Mouse (Mus musculus) heart, embryonic 14.5 days (tissue): ENCODE measurements around the gene Osmr. TPM values are rescaled to one million over a fixed set of nuclear protein-coding genes. Genes with fewer than 3 reads are reported as not detected.
A peak's percentile ranks its signal among the peaks of the same experiment; 100 is the strongest.

Experiments used
- ATAC-seq: fragments of 200-750 bp; cut with Nextera tagmentation; 2 replicates; pipeline ENCODE4 v1.8.0; 2017; ENCODE audit warnings: low read depth, moderate TSS enrichment; ENCODE audit not compliant: insufficient number of reproducible peaks, insufficient read depth, low FRiP score
- H3K27ac ChIP-seq, 2 experiments: fragments of 200-500 bp in 1 of 2; fragments of 300-500 bp in 1 of 2; sonication (generic) in 1 of 2; replicated peaks in 1 of 2; 2 replicates each; pipeline ENCODE4 v1.5.1; 2012 to 2014; ENCODE audit warnings: low read depth in 2 of 2, low read length in 2 of 2, control low read depth in 1 of 2, mild to moderate bottlenecking in 1 of 2, mixed read lengths in 1 of 2; ENCODE audit not compliant: control insufficient read depth in 1 of 2, insufficient read depth in 1 of 2
- H3K27me3 ChIP-seq: fragments of 300-500 bp; sonication (generic); 2 replicates; pipeline ENCODE4 v1.6.1; 2014; ENCODE audit warnings: mild to moderate bottlenecking, low read length, control low read depth; ENCODE audit not compliant: control insufficient read depth, insufficient read depth
- H3K36me3 ChIP-seq: fragments of 300-500 bp; sonication (generic); 2 replicates; pipeline ENCODE4 v1.6.1; 2014; ENCODE audit warnings: mild to moderate bottlenecking, control low read depth, low read length, mixed read lengths; ENCODE audit not compliant: control insufficient read depth, insufficient read depth
- H3K4me1 ChIP-seq, 2 experiments: fragments of 200-500 bp in 1 of 2; fragments of 300-500 bp in 1 of 2; sonication (generic) in 1 of 2; 2 replicates each; pipeline ENCODE4 v1.6.1; 2012 to 2014; ENCODE audit warnings: low read length in 2 of 2, control low read depth in 1 of 2, mixed read lengths in 1 of 2; ENCODE audit not compliant: control insufficient read depth in 2 of 2, insufficient read depth in 2 of 2
- H3K4me2 ChIP-seq: fragments of 300-500 bp; sonication (generic); 2 replicates; pipeline ENCODE4 v1.6.1; 2014; ENCODE audit warnings: mild to moderate bottlenecking, low read length
- H3K4me3 ChIP-seq, 2 experiments: fragments of 200-500 bp in 1 of 2; fragments of 300-500 bp in 1 of 2; sonication (generic) in 1 of 2; 2 replicates each; pipeline ENCODE4 v1.5.1; 2012 to 2014; ENCODE audit warnings: low read length in 2 of 2, mild to moderate bottlenecking in 2 of 2, control low read depth in 1 of 2, low read depth in 1 of 2, moderate library complexity in 1 of 2; ENCODE audit not compliant: control insufficient read depth in 1 of 2, insufficient read depth in 1 of 2
- H3K9ac ChIP-seq: fragments of 300-500 bp; sonication (generic); 2 replicates; pipeline ENCODE4 v1.6.1; 2014; ENCODE audit warnings: mild to moderate bottlenecking, low read length
- H3K9me3 ChIP-seq: fragments of 300-500 bp; sonication (generic); 2 replicates; pipeline ENCODE4 v1.6.1; 2016; ENCODE audit warnings: low read length, control low read depth; ENCODE audit not compliant: control insufficient read depth
- WGBS: fragments of 180-500 bp; shearing (Covaris S2); extraction: QIAGEN DNeasy Blood & Tissue Kit; methylation state at CpG from one replicate; pipeline ENCODE4 v1.1.7; 2014; 5-methylcytosine and 5-hydroxymethylcytosine counted together
- polyA plus RNA-seq: library from polyadenylated mRNA; unstranded; fragments of >200 nt; fragmentation: Nextera tagmentation; extraction: Ambion mirVana; gene quantifications from 2 replicates; pipeline ENCODE4 v1.2.1, GENCODE M21; 2014

Osmr gene
- polyA plus RNA-seq = 4.3 and 5.2 TPM in 2 replicates

DNA sequence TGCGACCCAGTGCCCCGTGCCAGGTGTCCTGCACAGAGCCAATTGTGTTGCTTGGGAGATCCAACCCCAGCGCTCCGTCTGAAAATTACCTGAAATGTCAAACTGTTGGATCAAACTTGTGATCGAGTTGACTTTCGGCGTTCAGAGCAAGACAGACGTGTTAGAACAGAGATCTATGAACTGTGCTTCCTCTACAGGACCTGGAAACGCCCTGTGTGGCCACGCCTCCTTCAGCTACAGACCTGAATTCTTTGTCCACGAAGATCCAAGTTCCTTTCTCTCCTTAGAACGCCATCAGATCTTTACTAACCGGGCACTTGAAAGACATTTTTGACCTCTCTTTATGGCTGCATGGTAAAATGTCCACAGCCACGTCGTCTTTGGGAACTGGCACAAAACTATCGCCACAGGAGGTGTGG, at the start of gene Osmr:
TSS of gene Osmr (minus strand) at position 369 of the 419 bp plus-strand sequence.
- H3K27ac ChIP-seq = peak within 1 kb of the TSS; percentile 14 to 37; a peak in 2 of 4 replicates

GRCm38 (mm10) chr15:6919406-6919805, 44.6 kb upstream of the Osmr start:
- 56% methylated on average over 6 of the region's 6 CpGs for WGBS
- no peak overlapping the region for H3K9ac ChIP-seq
- H3K36me3 ChIP-seq = no peaks in the 10 kb centered on the region
- H3K4me2 ChIP-seq = no peak overlapping the region
- no peaks in the 10 kb centered on the region for H3K27me3 ChIP-seq
- ATAC-seq = no peak
- peaks cover 2 to 3% of the 10 kb centered on the region in 2 experiments; a peak in 3 of 4 replicates for H3K4me1 ChIP-seq
- no peak overlapping the region for H3K4me3 ChIP-seq
- H3K9me3 ChIP-seq = no peaks in the 10 kb centered on the region
- H3K27ac ChIP-seq = no peak overlapping the region

More for the DNA sequence above, at the start of gene Osmr:
- ATAC-seq = no peak; the same call in 1 of the 2 replicates
- WGBS = 6% methylated on average over 16 of the region's 16 CpGs
- Histone ChIP-seq H3K4me3 (peak within 1 kb of the TSS; percentile 60 to 61), H3K9me3 (no peaks in the 10 kb centered on the region), H3K36me3 (no peaks in the 10 kb centered on the region), H3K4me1 (peaks cover 11 to 14% of the 10 kb centered on the region in 2 experiments), H3K9ac (peak within 1 kb of the TSS; percentile 80), H3K4me2 (peak within 1 kb of the TSS; percentile 96), H3K27me3 (no peaks in the 10 kb centered on the region)

GRCm38 (mm10) chr15:6914163-6914562, 39.4 kb upstream of the Osmr start:
- Histone ChIP-seq H3K27me3 (no peaks in the 10 kb centered on the region), H3K27ac (no peak overlapping the region), H3K4me3 (no peak overlapping the region), H3K9ac (no peak overlapping the region), H3K4me2 (no peak overlapping the region), H3K9me3 (no peaks in the 10 kb centered on the region), H3K4me1 (peaks cover 2 to 6% of the 10 kb centered on the region in 2 experiments; a peak in 3 of 4 replicates), H3K36me3 (no peaks in the 10 kb centered on the region)
- no peak for ATAC-seq
- 86% methylated on average over 6 of the region's 6 CpGs for WGBS

DNA sequence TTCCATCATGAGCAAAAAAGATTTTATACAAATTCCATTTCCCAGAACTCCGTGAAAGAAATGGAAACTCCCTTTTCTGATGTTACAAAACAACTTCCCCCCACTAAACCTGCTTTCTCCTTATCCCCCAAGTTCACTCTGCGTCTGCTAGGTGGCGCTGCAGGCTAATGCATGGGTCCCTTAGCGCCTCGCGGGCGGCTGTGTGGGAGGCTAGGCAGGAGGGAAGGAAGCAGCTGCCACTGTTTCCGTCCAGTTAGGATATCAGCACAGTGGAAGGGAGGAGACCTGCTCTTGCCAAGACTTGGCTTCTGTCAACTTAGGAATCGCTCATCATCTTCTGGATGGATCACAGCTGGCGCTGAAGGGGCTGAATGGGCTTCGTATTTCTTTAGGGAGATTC, 34.9 kb upstream of the Osmr start:
- Histone ChIP-seq H3K4me3 (peak overlapping the region in 1 of 2 experiments; percentile 5; a peak in 1 of 4 replicates), H3K36me3 (no peaks in the 10 kb centered on the region), H3K4me1 (peaks cover 0 to 9% of the 10 kb centered on the region in 2 experiments; a peak in 2 of 4 replicates), H3K27ac (no peak overlapping the region), H3K4me2 (peak overlapping the region; percentile 48), H3K9ac (no peak overlapping the region), H3K9me3 (no peaks in the 10 kb centered on the region), H3K27me3 (0 out of 2 replicates have a peak, but pooled peaks cover 4% of the 10 kb centered on the region)
- peak; percentile 81 for ATAC-seq
- 2% methylated on average over 11 of the region's 11 CpGs for WGBS

DNA sequence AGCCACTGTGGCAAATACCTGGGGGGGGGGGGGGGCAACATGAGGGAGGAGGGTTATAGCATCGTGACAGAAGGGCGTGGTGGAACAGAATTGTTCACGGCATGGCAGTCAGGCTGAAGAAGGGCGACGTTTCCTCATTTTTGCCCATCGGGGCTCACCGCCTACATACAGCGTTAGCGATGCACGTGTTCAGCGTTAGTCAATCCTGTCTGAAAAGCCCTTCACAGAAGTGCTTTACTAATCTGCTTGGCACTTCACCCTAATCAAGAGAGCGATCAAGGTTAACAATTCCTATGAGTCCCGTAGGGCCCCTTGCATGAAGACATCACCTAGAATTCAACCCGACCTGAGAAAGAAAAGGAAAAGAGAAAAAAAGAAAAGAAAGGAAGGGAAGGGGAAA, 34.3 kb upstream of the Osmr start:
- ATAC-seq = no peak
- Histone ChIP-seq H3K4me1 (peaks cover 0 to 9% of the 10 kb centered on the region in 2 experiments; a peak in 1 of 4 replicates), H3K4me2 (peak overlapping the region; percentile 48), H3K36me3 (no peaks in the 10 kb centered on the region), H3K27me3 (0 out of 2 replicates have a peak, but pooled peaks cover 4% of the 10 kb centered on the region), H3K27ac (no peak overlapping the region), H3K9me3 (no peaks in the 10 kb centered on the region), H3K4me3 (peak overlapping the region in 1 of 2 experiments; percentile 5; a peak in 1 of 4 replicates), H3K9ac (no peak overlapping the region)
- 32% methylated on average over 14 of the region's 14 CpGs for WGBS

DNA sequence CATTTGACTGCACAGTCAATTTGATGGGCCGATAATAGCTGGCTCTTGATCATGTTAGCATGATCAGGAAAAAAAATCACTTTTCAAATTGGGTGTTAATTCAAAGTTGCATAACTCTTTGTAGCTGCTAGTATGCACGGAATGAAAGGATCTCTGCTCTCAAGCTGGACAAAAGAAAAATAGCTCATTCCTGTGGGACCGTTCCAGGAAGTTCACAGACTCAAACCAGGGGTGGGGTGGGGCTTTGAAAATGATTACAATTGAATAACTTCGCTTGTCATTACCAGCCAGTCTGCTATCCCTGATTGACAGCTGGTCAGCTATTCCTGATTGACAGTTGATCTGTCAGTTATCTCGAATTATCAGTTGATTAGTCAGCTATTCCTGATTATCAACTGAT, 33.8 kb upstream of the Osmr start:
- 0 out of 2 replicates have a peak, but pooled peaks cover 4% of the 10 kb centered on the region for H3K27me3 ChIP-seq
- H3K36me3 ChIP-seq = no peaks in the 10 kb centered on the region

DNA sequence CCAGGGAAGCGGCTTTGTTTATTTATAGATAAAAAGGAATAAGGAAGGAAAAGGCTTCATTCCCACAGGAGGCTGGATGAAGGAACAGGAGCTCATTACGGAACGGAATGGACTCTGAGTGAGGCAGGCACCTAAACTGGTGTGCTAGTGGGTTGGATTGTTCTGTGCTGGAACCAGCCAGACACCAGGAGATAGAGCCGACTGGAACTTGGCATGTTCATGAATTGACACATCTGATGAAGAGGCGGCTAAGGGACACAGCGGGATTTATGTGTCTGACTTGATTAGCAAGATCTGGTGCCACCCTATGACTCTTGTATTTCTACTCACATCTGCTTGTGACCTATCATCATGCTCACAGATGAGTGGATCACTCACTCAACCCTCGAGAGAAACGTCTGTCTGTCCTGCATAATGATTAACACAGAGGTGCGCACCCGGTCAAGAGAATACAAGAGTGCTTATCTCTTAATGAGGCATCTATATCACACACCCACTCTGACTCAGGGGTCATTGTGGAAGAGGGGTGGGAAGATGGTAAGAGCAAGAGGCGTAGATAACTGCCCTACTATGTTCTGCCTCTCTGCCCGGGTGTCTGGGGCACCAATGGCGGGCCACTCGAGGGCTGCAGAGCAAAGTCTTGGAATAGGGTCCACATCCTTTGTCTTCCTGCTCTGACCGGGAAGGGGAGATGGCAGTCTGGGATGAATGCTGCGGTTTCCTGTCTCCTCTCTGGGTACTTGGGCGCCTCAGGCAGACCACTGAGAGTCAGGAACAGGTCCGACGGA, 31.7 kb upstream of the Osmr start:
- no peak for ATAC-seq
- H3K4me1 ChIP-seq = peaks cover 0 to 9% of the 10 kb centered on the region in 2 experiments; a peak in 1 of 4 replicates
- no peak overlapping the region for H3K9ac ChIP-seq
- H3K9me3 ChIP-seq = no peaks in the 10 kb centered on the region
- no peak overlapping the region for H3K4me2 ChIP-seq
- H3K27me3 ChIP-seq = 0 out of 2 replicates have a peak, but pooled peaks cover 4% of the 10 kb centered on the region
- H3K27ac ChIP-seq = no peak overlapping the region
- H3K36me3 ChIP-seq = no peaks in the 10 kb centered on the region
- H3K4me3 ChIP-seq = no peak overlapping the region
- WGBS = 63% methylated on average over 19 of the region's 19 CpGs

More for the DNA sequence above, 33.8 kb upstream of the Osmr start:
- 53% methylated on average over 5 of the region's 5 CpGs for WGBS
- H3K4me3 ChIP-seq = no peak overlapping the region
- H3K4me2 ChIP-seq = peak overlapping the region; percentile 48; the same call in 1 of the 2 replicates
- no peaks in the 10 kb centered on the region for H3K9me3 ChIP-seq
- no peak overlapping the region for H3K9ac ChIP-seq
- ATAC-seq = no peak
- no peak overlapping the region for H3K27ac ChIP-seq
- peaks cover 0 to 9% of the 10 kb centered on the region in 2 experiments; a peak in 1 of 4 replicates for H3K4me1 ChIP-seq
